Mouse (Mus musculus): ENCODE data around the gene Cenpv.

DNA sequence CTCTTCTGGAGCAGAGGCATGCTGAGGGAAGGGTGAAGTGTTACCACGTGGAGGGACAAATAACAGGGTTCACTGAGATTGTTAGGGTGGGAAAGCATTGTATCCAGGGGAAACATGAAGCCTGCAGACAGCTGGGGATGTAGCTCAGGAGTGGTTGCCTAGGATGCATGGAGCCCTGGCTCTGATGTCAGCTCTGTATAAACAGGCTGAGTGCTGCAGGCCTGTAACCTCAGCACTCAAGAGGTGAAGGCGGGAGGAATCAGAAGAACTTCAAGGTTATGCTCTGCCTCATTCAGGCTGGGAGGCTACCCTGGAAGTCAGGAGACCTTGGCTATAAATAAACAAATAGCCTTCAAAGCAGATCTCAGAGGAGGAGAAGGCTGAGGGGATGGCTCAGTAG is 20.1 kb downstream of the Cenpv start:
- TF ChIP-seq POLR2A (IDR thresholded peaks at IDR 0.05; ENCODE audit: borderline replicate concordance, extremely low read depth, low read depth, low read length) (no peak), CTCF (IDR thresholded peaks at IDR 0.05; ENCODE audit: insufficient read depth, low read length) (no peak)

Measured in lung, adult 2 months (tissue).